Mouse (Mus musculus): ENCODE results near the gene Efna3. TPM values are rescaled to one million over a fixed set of nuclear protein-coding genes. Genes with fewer than 3 reads are reported as not detected.

Gene Efna3
- polyA plus RNA-seq, 1 experiment = 17.2 TPM

DNA sequence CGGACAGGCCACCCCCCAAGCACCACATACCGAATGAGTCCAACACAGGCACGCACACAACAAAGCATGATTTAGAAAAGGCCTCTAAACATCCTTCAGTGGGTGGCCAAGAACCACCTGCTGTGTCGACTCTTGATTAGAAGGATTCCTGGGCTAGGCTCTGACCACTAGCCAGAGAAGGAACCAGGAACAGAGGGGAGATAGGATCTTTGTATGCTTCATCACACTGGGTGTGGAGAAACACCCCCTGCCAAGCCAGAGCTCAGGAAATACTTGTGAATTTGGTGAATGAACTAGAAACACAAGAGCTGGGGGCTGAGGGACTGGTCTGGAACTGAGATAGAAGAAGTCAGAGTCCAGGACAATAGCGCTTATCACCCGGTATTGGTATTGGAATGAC, 13.8 kb upstream of the Efna3 start:
- Histone ChIP-seq H3K4me3 (ENCODE audit: low read depth, low read length) (peak overlapping the region; percentile 71; the same call in 1 of the 2 replicates), H3K36me3 (ENCODE audit: control insufficient read depth, insufficient read depth, low read length, poor library complexity, severe bottlenecking) (0 out of 2 replicates have a peak, but pooled peaks cover 6% of the 10 kb centered on the region), H3K9me3 (replicated peaks; ENCODE audit: control insufficient read depth, insufficient read depth, low read length, poor library complexity, severe bottlenecking) (no peaks in the 10 kb centered on the region), H3K27ac (ENCODE audit: insufficient read depth, low read length) (peak overlapping the region; percentile 13; the same call in 1 of the 2 replicates), H3K4me1 (ENCODE audit: control insufficient read depth, insufficient read depth, low read length) (peaks cover 5% of the 10 kb centered on the region), H3K27me3 (ENCODE audit: control insufficient read depth, insufficient read depth, low read length, poor library complexity, severe bottlenecking) (no peaks in the 10 kb centered on the region), H3K9ac (ENCODE audit: low read depth, poor library complexity, severe bottlenecking) (0 out of 2 replicates have a peak overlapping the region, but pooled peaks have one; percentile 69)
- TF ChIP-seq CTCF (IDR thresholded peaks at IDR 0.05; ENCODE audit: low read depth, low read length) (no peak), POLR2A (IDR thresholded peaks at IDR 0.05; ENCODE audit: insufficient read depth, low read length) (no peak), EP300 (IDR thresholded peaks at IDR 0.05; ENCODE audit: insufficient read depth, low read depth, low read length) (no peak)

DNA sequence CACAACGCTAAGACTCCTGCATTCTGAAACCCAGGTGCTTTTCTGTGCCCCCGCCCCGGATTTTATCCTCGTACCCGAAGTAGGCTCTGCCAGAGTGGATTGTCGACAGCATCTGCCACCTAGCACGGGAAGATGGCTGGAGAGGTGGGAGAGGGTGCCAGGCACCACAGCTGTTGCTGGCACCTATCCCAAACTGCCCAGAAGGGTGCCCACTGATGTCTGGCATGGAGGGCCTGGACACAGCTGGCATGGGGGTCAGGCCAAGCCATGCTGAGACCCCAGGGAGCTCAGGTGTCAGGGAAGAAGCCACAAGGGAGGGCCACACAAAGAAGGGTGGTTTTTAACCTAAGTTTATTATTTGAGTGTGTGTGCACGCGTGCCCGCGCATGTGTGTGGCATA, 10.3 kb upstream of the Efna3 start:
- Histone ChIP-seq H3K9me3 (replicated peaks; ENCODE audit: control insufficient read depth, insufficient read depth, low read length, poor library complexity, severe bottlenecking) (no peaks in the 10 kb centered on the region), H3K4me1 (ENCODE audit: control insufficient read depth, insufficient read depth, low read length) (peaks cover 7% of the 10 kb centered on the region), H3K9ac (ENCODE audit: low read depth, poor library complexity, severe bottlenecking) (no peak overlapping the region), H3K27ac (ENCODE audit: insufficient read depth, low read length) (no peak overlapping the region), H3K27me3 (ENCODE audit: control insufficient read depth, insufficient read depth, low read length, poor library complexity, severe bottlenecking) (no peaks in the 10 kb centered on the region), H3K36me3 (ENCODE audit: control insufficient read depth, insufficient read depth, low read length, poor library complexity, severe bottlenecking) (0 out of 2 replicates have a peak, but pooled peaks cover 6% of the 10 kb centered on the region), H3K4me3 (ENCODE audit: low read depth, low read length) (no peak overlapping the region)
- no peak for TF ChIP-seq EP300 (IDR thresholded peaks at IDR 0.05; ENCODE audit: insufficient read depth, low read depth, low read length)
- no peak for TF ChIP-seq CTCF (IDR thresholded peaks at IDR 0.05; ENCODE audit: low read depth, low read length)
- TF ChIP-seq POLR2A (IDR thresholded peaks at IDR 0.05; ENCODE audit: insufficient read depth, low read length) = no peak

DNA sequence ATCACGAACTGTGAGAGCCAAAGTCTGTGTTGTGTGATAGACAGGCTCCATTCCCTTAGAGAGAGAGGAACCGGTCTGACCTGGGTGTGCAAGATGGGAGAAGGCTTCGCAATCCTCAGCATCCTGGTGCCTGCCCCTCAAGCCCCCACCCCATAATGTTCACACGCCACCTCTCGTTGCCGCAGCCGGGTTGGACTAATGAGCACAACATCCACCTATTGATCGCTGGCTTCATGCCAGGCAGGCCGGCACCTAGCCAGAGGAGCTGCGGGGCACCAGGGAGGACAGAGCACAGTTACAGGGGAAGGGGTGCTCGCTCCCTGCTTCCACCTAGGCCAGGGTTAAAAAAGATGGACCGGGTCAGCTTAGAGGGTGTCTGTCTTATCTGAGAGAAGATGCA, 9.7 kb upstream of the Efna3 start:
- H3K9ac ChIP-seq (ENCODE audit: low read depth, poor library complexity, severe bottlenecking) = no peak overlapping the region
- H3K27me3 ChIP-seq (ENCODE audit: control insufficient read depth, insufficient read depth, low read length, poor library complexity, severe bottlenecking) = no peaks in the 10 kb centered on the region
- peaks cover 11% of the 10 kb centered on the region for H3K4me1 ChIP-seq (ENCODE audit: control insufficient read depth, insufficient read depth, low read length)
- H3K27ac ChIP-seq (ENCODE audit: insufficient read depth, low read length) = no peak overlapping the region
- TF ChIP-seq EP300 (IDR thresholded peaks at IDR 0.05; ENCODE audit: insufficient read depth, low read depth, low read length) (no peak), POLR2A (IDR thresholded peaks at IDR 0.05; ENCODE audit: insufficient read depth, low read length) (no peak), CTCF (IDR thresholded peaks at IDR 0.05; ENCODE audit: low read depth, low read length) (no peak)
- no peaks in the 10 kb centered on the region for H3K9me3 ChIP-seq (replicated peaks; ENCODE audit: control insufficient read depth, insufficient read depth, low read length, poor library complexity, severe bottlenecking)
- H3K4me3 ChIP-seq (ENCODE audit: low read depth, low read length) = no peak overlapping the region
- H3K36me3 ChIP-seq (ENCODE audit: control insufficient read depth, insufficient read depth, low read length, poor library complexity, severe bottlenecking) = 0 out of 2 replicates have a peak, but pooled peaks cover 6% of the 10 kb centered on the region

DNA sequence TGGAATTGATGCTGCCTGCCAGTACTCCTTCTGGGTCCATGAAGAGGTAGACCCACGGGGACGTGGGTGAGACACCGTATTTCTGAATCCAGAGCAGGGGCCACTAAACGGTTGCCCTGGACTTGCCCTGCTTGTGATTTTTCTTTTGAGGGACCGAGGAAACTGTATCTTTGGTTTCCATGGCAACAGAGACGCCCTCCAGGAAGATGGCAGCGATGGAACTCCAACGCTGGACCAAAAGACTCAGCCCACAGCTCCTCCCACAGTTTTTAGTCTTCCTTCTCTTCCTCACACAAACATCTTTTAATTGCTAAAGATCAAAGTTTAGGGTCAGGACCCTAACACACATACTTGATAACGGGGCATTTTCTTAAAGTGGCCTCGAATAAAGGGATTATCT, 9.2 kb upstream of the Efna3 start:
- Histone ChIP-seq H3K9me3 (replicated peaks; ENCODE audit: control insufficient read depth, insufficient read depth, low read length, poor library complexity, severe bottlenecking) (no peaks in the 10 kb centered on the region), H3K4me3 (ENCODE audit: low read depth, low read length) (no peak overlapping the region), H3K4me1 (ENCODE audit: control insufficient read depth, insufficient read depth, low read length) (peaks cover 12% of the 10 kb centered on the region), H3K9ac (ENCODE audit: low read depth, poor library complexity, severe bottlenecking) (no peak overlapping the region), H3K27me3 (ENCODE audit: control insufficient read depth, insufficient read depth, low read length, poor library complexity, severe bottlenecking) (no peaks in the 10 kb centered on the region), H3K27ac (ENCODE audit: insufficient read depth, low read length) (no peak overlapping the region), H3K36me3 (ENCODE audit: control insufficient read depth, insufficient read depth, low read length, poor library complexity, severe bottlenecking) (0 out of 2 replicates have a peak, but pooled peaks cover 6% of the 10 kb centered on the region)
- TF ChIP-seq POLR2A (IDR thresholded peaks at IDR 0.05; ENCODE audit: insufficient read depth, low read length) = no peak
- TF ChIP-seq CTCF (IDR thresholded peaks at IDR 0.05; ENCODE audit: low read depth, low read length) = no peak
- no peak for TF ChIP-seq EP300 (IDR thresholded peaks at IDR 0.05; ENCODE audit: insufficient read depth, low read depth, low read length)

DNA sequence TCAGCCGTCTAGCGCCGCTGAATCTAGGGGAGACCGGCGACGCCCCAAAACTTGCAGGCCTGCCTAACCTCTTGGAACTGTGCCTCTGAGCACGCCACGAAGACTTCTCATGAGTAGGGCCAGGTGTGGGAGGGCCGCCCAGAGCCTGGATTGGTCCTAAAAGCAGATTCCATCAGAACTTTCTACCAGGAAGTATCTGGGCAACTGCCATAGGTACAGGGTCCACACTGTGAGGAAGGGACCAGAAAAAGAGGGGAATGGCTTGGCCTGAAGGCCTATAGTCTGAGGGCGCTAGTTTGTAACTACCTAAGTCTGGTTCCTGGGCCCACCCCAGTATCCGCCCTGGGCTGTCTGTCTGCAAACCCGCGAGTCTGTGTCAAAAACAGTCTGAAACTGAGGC, 8.8 kb upstream of the Efna3 start:
- H3K36me3 ChIP-seq (ENCODE audit: control insufficient read depth, insufficient read depth, low read length, poor library complexity, severe bottlenecking) = 0 out of 2 replicates have a peak, but pooled peaks cover 6% of the 10 kb centered on the region
- peak overlapping the region; percentile 25; the same call in 1 of the 2 replicates for H3K9ac ChIP-seq (ENCODE audit: low read depth, poor library complexity, severe bottlenecking)
- no peaks in the 10 kb centered on the region for H3K9me3 ChIP-seq (replicated peaks; ENCODE audit: control insufficient read depth, insufficient read depth, low read length, poor library complexity, severe bottlenecking)
- peak overlapping the region; percentile 8; the same call in 1 of the 2 replicates for H3K27ac ChIP-seq (ENCODE audit: insufficient read depth, low read length)
- H3K4me3 ChIP-seq (ENCODE audit: low read depth, low read length) = peak overlapping the region; percentile 19; the same call in 1 of the 2 replicates
- peaks cover 14% of the 10 kb centered on the region for H3K4me1 ChIP-seq (ENCODE audit: control insufficient read depth, insufficient read depth, low read length)
- H3K27me3 ChIP-seq (ENCODE audit: control insufficient read depth, insufficient read depth, low read length, poor library complexity, severe bottlenecking) = no peaks in the 10 kb centered on the region
- TF ChIP-seq POLR2A (IDR thresholded peaks at IDR 0.05; ENCODE audit: insufficient read depth, low read length) (no peak), CTCF (IDR thresholded peaks at IDR 0.05; ENCODE audit: low read depth, low read length) (no peak), EP300 (IDR thresholded peaks at IDR 0.05; ENCODE audit: insufficient read depth, low read depth, low read length) (no peak)

DNA sequence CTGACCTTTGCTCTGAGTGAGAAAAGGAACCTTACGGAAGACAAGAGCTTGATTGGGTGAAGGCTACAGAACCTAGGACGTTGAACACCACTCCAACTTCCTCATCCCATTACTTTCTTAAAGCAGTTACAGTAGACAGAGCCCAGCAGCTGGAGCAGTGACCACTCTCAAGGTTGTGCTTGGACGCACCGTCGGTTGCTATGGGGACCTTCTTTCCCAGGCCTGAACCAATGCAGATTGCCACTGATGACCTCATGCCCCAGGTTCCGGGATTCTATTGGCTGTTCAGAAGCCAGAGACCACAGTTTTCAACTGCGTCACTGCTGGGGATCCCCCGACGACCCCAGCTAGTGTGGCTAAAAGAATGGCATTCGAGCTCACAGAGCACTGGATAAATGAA, 8.2 kb upstream of the Efna3 start:
- peaks cover 14% of the 10 kb centered on the region for H3K4me1 ChIP-seq (ENCODE audit: control insufficient read depth, insufficient read depth, low read length)
- no peaks in the 10 kb centered on the region for H3K9me3 ChIP-seq (replicated peaks; ENCODE audit: control insufficient read depth, insufficient read depth, low read length, poor library complexity, severe bottlenecking)
- H3K4me3 ChIP-seq (ENCODE audit: low read depth, low read length) = no peak overlapping the region
- no peaks in the 10 kb centered on the region for H3K27me3 ChIP-seq (ENCODE audit: control insufficient read depth, insufficient read depth, low read length, poor library complexity, severe bottlenecking)
- no peak overlapping the region for H3K27ac ChIP-seq (ENCODE audit: insufficient read depth, low read length)
- no peak overlapping the region; the same call in 1 of the 2 replicates for H3K9ac ChIP-seq (ENCODE audit: low read depth, poor library complexity, severe bottlenecking)
- TF ChIP-seq EP300 (IDR thresholded peaks at IDR 0.05; ENCODE audit: insufficient read depth, low read depth, low read length) = no peak
- no peak for TF ChIP-seq POLR2A (IDR thresholded peaks at IDR 0.05; ENCODE audit: insufficient read depth, low read length)
- 0 out of 2 replicates have a peak, but pooled peaks cover 6% of the 10 kb centered on the region for H3K36me3 ChIP-seq (ENCODE audit: control insufficient read depth, insufficient read depth, low read length, poor library complexity, severe bottlenecking)

Measured in ES-Bruce4 (cell line).